Mouse (Mus musculus) left cerebral cortex, postnatal 14 days (tissue): ENCODE results near the gene Fbxo44. TPM values are rescaled to one million over a fixed set of nuclear protein-coding genes. Genes with fewer than 3 reads are reported as not detected.
"Not testable (repeated sequence)": the region's sequence is repeated elsewhere in the genome, so short reads cannot be mapped to it uniquely, and the experiment has no call there.

Experiments used
- DNase-seq, 2 experiments: peaks; one replicate each; pipeline ENCODE4 v3.0.0; 2021 to 2022; ENCODE audit warnings: low spot score in 2 of 2, mixed read lengths in 1 of 2
- intact Hi-C: fragments of 180-260 bp; cut with DNase I; formaldehyde crosslinking; loops from one replicate; pipeline ENCODE4 v1.15.1; 2025
- total RNA-seq, 2 experiments: library from RNA; stranded (reverse); gene quantifications; 2 replicates each; pipeline ENCODE4 v1.2.3; 2021

Gene Fbxo44
- total RNA-seq, 2 experiments from 2014 or later: 101 to 105 TPM

GRCm38 (mm10) chr4:148140098-148141011 lies 19.9 kb downstream of the Fbxo44 start:
- intact Hi-C loops: no loop called here
- peak; percentile 87 to 93 for DNase-seq

DNA sequence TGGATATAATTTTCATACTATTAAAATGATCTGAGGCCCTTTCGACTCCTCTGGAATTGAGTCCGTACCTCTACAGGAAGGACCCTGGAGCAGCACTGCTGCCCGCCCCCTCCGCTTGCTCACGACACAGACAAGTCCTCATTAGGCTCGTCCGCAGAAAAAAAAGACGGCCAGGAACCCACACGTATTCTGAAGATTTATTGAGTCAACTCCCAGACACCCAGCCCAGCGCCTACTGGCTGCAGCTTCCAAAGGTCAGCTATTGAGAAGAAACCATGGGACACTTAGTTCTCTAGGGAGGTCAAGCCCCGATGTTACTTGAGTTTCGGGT lies 20.6 kb downstream of the Fbxo44 start:
- DNase-seq: no peak
- intact Hi-C loops: no loop called here

GRCm38 (mm10) chr4:148137503-148137902 lies 22.8 kb downstream of the Fbxo44 start:
- intact Hi-C loops: no loop called here
- no peak for DNase-seq

GRCm38 (mm10) chr4:148134988-148135387 lies 25.3 kb downstream of the Fbxo44 start:
- intact Hi-C loops: no loop called here
- no peak for DNase-seq

DNA sequence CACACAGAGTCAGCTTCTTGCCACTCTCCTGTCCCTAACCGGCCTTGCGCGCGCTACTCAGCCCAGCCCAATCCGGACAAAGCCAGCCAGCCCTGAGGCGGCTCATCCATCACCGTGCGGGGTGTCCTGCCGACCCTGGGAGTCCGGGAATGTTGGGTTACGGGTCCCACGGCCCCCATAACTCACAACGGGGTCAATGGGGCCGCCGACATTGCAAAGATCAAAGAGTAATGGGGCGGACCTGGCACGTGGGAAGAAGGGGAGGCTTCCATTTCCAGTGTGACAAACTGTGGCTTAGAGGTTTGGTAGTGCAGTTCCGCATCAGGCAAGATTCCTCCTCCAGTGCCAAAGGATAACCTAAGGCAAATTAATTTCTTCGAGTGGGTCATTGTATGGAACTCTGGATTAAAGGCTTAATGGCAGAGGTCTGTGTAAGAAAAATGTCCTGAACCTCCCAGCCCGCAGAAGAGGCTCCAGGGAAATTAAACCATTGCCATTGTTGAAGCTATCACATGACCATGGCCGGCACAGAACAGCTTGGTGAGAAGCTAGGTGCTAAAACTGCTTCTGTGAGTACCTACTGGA lies 28.7 kb downstream of the Fbxo44 start:
- no peak for DNase-seq
- intact Hi-C loops: no loop called here

- intact Hi-C loops: no loop called here
- no peak for DNase-seq
Measured at GRCm38 (mm10) chr4:148130561-148131413, 29.5 kb downstream of the Fbxo44 start, which contains the start of gene Draxin. Gene Draxin, minus strand, starts transcription at chr4:148130698.

DNA sequence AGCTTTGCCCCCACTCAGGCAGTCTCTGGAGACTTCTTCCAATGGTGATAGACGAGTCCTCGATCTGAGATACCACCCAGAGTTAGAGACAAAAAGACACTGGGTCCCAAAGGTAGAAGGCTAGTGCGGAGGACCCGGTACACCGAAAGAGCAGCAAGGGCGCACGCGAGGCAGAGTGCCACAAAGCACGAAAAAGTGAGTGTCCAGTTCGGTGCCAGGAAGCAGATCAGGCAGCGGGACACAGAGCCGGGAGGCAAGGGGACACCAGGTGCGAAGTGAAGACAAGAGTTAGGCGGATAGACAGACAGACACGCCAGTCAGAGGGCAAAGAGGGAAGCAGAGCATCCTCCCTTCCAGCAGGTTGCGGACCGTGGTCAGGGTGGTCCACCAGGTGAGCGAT lies 30.1 kb downstream of the Fbxo44 start, which contains the start of gene Mad2l2:
Gene Mad2l2 (plus strand): TSS at position 252 of the 400 bp plus-strand sequence.
- no peak for DNase-seq
- intact Hi-C loops: no loop called here

GRCm38 (mm10) chr4:148128672-148129071 lies 31.6 kb downstream of the Fbxo44 start:
- no peak for DNase-seq
- intact Hi-C loops: no loop called here

DNA sequence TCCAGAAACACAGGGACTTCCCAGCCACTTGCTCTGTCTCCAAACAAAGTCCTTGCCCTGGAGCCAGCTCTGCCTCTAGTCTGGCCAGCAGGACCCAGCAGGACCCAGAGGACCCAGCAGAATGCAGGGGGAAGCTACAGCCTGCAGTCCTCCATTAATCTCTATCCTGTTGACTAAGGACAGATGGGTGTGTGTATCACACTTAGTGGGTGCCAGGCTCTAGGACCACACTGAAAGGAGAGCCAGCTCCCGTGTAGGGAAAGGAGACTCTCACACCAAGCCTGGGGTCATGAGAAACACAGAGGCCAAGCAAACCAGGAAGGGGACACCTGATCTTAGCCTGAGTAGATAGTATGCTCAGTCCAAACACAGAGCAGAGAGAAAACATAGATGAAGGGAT lies 32.0 kb downstream of the Fbxo44 start:
- intact Hi-C loops: no loop called here
- no peak for DNase-seq

GRCm38 (mm10) chr4:148122694-148123066 lies 37.6 kb downstream of the Fbxo44 start:
- intact Hi-C loops: no loop called here
- DNase-seq: no peak

DNA sequence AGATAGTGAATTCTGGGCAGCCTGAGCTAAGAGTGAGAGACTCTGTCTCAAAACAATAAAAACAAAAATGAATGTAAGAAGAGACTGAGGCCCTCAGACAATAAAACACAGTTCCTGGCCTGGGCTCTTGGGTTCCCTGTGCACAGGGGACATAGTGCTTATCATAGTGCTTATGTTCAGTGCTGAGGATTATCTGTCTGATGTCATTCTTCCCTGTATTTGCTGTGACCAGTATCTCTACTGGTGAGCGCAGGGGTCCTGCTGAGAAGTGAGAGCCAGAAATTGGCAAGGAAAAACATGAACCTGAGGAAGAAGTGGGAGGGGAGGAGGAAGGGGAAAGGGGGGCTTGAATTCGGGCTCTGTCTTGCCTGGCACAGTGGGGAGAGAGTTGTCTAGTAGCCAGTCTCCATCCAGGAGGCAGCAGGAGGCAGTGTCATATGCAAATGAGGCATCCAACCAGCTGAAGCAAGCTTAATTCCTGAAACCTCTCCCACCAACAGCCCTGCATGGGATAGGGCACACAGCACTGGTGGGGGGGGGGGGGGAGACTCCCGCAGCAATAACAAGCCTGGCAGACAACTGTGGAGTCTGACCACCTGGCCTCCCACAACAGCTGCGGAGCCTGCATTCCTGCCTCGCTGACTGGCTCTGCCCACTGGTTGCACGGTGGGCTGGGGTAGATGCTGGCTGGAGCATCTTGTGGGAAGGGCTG lies 38.1 kb downstream of the Fbxo44 start:
- intact Hi-C loops: no loop called here
- DNase-seq: no peak

- DNase-seq: peak; percentile 74 to 83
- intact Hi-C loops: no loop called here
Measured at GRCm38 (mm10) chr4:148121362-148121761, 38.9 kb downstream of the Fbxo44 start.

DNA sequence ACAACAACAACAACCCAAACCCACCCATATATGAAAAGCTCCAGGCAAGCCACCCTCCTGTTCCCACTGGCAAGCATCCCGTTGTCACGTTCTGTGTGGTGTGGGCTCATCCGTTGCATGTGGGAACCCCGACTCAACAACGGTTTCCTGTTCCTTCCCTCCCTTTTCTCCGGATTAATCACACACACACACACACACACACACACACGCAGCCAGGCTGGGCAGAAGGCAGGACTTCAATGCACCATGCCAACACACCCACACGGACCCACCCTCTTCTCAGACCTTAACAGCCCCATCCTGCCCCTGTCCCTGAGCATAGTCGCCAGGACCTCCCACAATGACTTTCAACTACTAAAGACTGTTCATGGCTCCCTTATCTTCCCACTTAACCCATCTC lies 39.7 kb downstream of the Fbxo44 start:
- no peak for DNase-seq
- intact Hi-C loops: no loop called here

DNA sequence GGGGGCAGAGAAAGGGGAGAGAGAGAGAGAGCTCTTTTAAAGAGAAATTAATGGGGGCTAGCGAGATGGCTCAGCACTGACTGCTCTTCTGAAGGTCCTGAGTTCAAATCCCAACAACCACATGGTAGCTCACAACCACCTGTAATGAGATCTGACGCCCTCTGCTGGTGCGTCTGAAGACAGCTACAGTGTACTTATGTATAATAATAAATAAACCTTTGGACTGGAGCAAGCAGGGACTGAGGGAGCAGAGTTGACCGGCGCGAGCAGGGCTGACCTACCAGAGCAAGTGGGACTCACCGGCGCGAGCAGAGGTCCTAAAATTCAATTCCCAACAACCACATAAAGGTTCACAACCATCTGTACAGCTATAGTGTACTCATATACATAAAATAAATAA lies 40.7 kb downstream of the Fbxo44 start:
- intact Hi-C loops, DNase-seq: not testable (repeated sequence)

DNA sequence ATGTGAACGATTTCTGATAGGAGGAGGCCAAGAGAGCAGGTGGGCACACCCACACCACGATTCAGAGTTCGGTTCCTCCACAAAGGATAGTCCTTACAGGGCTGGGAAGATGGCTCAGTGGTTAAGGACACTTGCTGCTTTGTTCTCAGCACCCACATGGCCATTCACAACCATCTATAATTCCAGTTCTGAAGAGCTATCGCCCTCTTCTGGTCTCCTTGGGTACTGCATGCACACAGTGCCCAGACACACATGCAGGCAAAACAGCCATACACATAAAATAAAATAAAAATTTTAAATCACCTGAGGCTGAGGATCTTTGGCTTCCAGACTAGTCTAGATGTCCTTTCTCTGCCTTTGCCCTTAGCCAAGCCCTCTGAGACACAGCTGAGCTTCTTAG lies 42.9 kb downstream of the Fbxo44 start:
- intact Hi-C loops: no loop called here
- DNase-seq: no peak

GRCm38 (mm10) chr4:148116657-148117056 lies 43.6 kb downstream of the Fbxo44 start:
- DNase-seq: no peak

GRCm38 (mm10) chr4:148115467-148115866 lies 44.8 kb downstream of the Fbxo44 start:
- intact Hi-C loops: loop anchor here (2.0 kb wide), 2 partner anchors 37 to 51 kb away; partner anchors contain the start of gene Fbxo6
- DNase-seq: no peak

More at GRCm38 (mm10) chr4:148116657-148117056, 43.6 kb downstream of the Fbxo44 start:
- intact Hi-C loops: no loop called here

DNA sequence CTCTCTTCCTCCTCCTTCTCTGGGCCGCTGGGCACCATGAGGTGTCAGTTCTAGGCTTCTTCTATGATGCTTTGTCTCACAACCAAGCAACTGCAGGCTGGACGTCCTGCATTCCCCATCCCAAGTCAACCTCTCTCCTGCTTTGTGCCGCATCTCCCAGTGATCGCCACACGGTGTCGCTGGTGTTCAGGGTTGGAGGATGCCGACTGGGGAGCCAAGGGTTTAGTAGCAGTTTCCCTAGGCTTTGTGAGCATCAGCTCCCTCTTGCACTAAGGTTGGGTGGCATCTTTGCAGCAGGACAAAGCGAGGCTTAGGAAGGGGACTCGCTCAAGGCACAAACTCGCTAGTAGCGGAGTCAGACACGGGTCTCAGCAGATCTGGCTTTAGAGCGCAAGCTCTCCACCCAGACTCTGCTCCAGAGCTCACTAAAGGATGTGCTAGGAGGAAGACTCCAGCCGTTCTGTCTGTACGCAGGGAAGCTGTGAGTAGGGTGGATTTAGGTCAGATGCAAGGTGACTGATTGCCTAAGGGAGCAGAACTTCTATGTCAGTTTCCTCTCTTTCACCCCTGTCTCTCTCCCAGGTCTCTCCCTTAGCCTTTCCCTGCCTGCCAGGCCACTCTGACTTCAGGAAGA lies 45.4 kb downstream of the Fbxo44 start:
- intact Hi-C loops: loop anchor here (2.0 kb wide), 2 partner anchors 38 to 52 kb away; partner anchors contain the start of gene Fbxo6
- DNase-seq: peak; percentile 75 to 83

- intact Hi-C loops: no loop called here
Measured at GRCm38 (mm10) chr4:148112519-148112918, 47.8 kb downstream of the Fbxo44 start.

More at GRCm38 (mm10) chr4:148112519-148112918, 47.8 kb downstream of the Fbxo44 start:
- DNase-seq: no peak
